In the genomic region with DNA sequence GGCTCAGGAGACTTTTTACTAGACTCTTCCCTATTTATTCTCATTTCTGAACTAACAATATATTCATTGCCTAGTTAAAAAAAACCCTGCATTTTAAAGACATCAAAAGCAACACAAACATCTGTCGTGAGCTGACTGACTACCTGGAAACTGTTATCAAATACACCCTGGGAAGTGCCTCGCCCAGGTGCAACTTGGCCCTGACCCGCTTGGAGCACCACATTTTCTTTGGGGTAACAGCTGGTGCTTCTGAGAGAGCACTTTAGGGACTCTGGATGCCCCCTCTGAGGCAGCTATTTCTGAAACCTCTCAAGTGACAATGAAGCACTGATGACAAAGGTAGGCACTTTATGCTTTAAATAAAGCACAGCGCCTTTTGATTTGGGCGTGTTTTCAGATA, we compare ENCODE assay signal across 29 mouse cellular contexts.
DNase-seq lines count a peak whose midpoint lies in the region; ATAC-seq and TF ChIP-seq lines count a peak whose summit lies in the region.
"Had no signal": no experiment of that assay in that cellular context is flagged by ENCODE, and none has a peak within 500 bp of the region (broad histone marks: within the 10 kb centered on the region; RNA-seq: fewer than 3 reads in every experiment).

No protein-coding gene starts in this region.

- H3K9ac ChIP-seq in midbrain, embryonic 12.5 days (replicated peaks) = no peak overlapping the region
- no peak overlapping the region for H3K9ac ChIP-seq in midbrain, postnatal 0 days (replicated peaks; ENCODE audit: low read length, poor library complexity, severe bottlenecking)
- peak overlapping the region; percentile 70 for H3K9ac ChIP-seq in liver, embryonic 13.5 days
- no peak overlapping the region for H3K9ac ChIP-seq in neural tube, embryonic 14.5 days (replicated peaks; ENCODE audit: low read depth, low read length)
- H3K9ac ChIP-seq: forebrain, postnatal 0 days; heart, embryonic 15.5 days; lung, embryonic 15.5 days; neural tube, embryonic 12.5 days had no signal

- no peaks in the 10 kb centered on the region for H3K36me3 ChIP-seq in heart, embryonic 10.5 days
- H3K36me3 ChIP-seq in midbrain, embryonic 12.5 days = no peaks in the 10 kb centered on the region
- no peaks in the 10 kb centered on the region for H3K36me3 ChIP-seq in midbrain, postnatal 0 days (ENCODE audit: insufficient read depth, low read length)
- no peaks in the 10 kb centered on the region for H3K36me3 ChIP-seq in liver, embryonic 13.5 days
- H3K36me3 ChIP-seq in neural tube, embryonic 14.5 days (ENCODE audit: control insufficient read depth, insufficient read depth, low read length) = no peaks in the 10 kb centered on the region
- H3K36me3 ChIP-seq: G1E; heart, embryonic 15.5 days; lung, embryonic 15.5 days; neural tube, embryonic 12.5 days had no signal

- no peak overlapping the region for H3K4me2 ChIP-seq in midbrain, embryonic 12.5 days (replicated peaks)
- H3K4me2 ChIP-seq in midbrain, postnatal 0 days (ENCODE audit: low read depth, low read length, poor library complexity, severe bottlenecking) = no peak overlapping the region
- H3K4me2 ChIP-seq in liver, embryonic 13.5 days = peak overlapping the region; percentile 56
- no peak overlapping the region for H3K4me2 ChIP-seq in neural tube, embryonic 14.5 days (ENCODE audit: low read depth, low read length)
- H3K4me2 ChIP-seq: heart, embryonic 15.5 days; lung, embryonic 15.5 days; neural tube, embryonic 12.5 days had no signal

- WGBS in heart, embryonic 10.5 days = 63% methylated on average over 5 of the region's 5 CpGs
- 82% methylated on average over 5 of the region's 5 CpGs for WGBS in midbrain, embryonic 12.5 days
- 75% methylated on average over 5 of the region's 5 CpGs for WGBS in midbrain, postnatal 0 days
- WGBS in liver, embryonic 13.5 days (ENCODE audit: insufficient replicate concordance) = 33% methylated on average over 5 of the region's 5 CpGs
- 52% methylated on average over 5 of the region's 5 CpGs for WGBS in neural tube, embryonic 14.5 days

- no peaks in the 10 kb centered on the region for H3K27me3 ChIP-seq in heart, embryonic 10.5 days (ENCODE audit: insufficient read depth, poor library complexity, severe bottlenecking)
- 0 out of 2 replicates have a peak, but pooled peaks cover 6% of the 10 kb centered on the region for H3K27me3 ChIP-seq in midbrain, embryonic 12.5 days
- no peaks in the 10 kb centered on the region for H3K27me3 ChIP-seq in midbrain, postnatal 0 days (ENCODE audit: insufficient read depth, low read length)
- H3K27me3 ChIP-seq in liver, embryonic 13.5 days = no peaks in the 10 kb centered on the region
- H3K27me3 ChIP-seq in neural tube, embryonic 14.5 days (ENCODE audit: control insufficient read depth, insufficient read depth, low read length) = no peaks in the 10 kb centered on the region
- H3K27me3 ChIP-seq: CH12.LX; heart, embryonic 15.5 days; lung, embryonic 15.5 days; megakaryocyte, embryonic 14.5 days; neural tube, embryonic 12.5 days had no signal

- no peak for TF ChIP-seq CTCF in midbrain, postnatal 0 days (IDR thresholded peaks at IDR 0.05)

- peaks cover 7% of the 10 kb centered on the region; the same call in 1 of the 2 replicates for H3K4me1 ChIP-seq in heart, embryonic 10.5 days
- peaks cover 14% of the 10 kb centered on the region for H3K4me1 ChIP-seq in midbrain, embryonic 12.5 days
- H3K4me1 ChIP-seq in midbrain, postnatal 0 days (ENCODE audit: insufficient read depth, low read length) = peaks cover 3% of the 10 kb centered on the region; the same call in 1 of the 2 replicates
- peaks cover 83% of the 10 kb centered on the region for H3K4me1 ChIP-seq in liver, embryonic 13.5 days (replicated peaks)
- H3K4me1 ChIP-seq in neural tube, embryonic 14.5 days (ENCODE audit: control insufficient read depth, insufficient read depth, low read length) = peaks cover 26% of the 10 kb centered on the region
- H3K4me1 ChIP-seq: lung, embryonic 15.5 days; megakaryocyte, embryonic 14.5 days had no signal

- no peaks in the 10 kb centered on the region for H3K9me3 ChIP-seq in heart, embryonic 10.5 days
- H3K9me3 ChIP-seq in midbrain, embryonic 12.5 days = no peaks in the 10 kb centered on the region
- H3K9me3 ChIP-seq in midbrain, postnatal 0 days (ENCODE audit: low read length) = no peaks in the 10 kb centered on the region
- H3K9me3 ChIP-seq in liver, embryonic 13.5 days (replicated peaks) = no peaks in the 10 kb centered on the region
- no peaks in the 10 kb centered on the region for H3K9me3 ChIP-seq in neural tube, embryonic 14.5 days (ENCODE audit: control insufficient read depth, low read length)
- H3K9me3 ChIP-seq: heart, embryonic 15.5 days; lung, embryonic 15.5 days; neural tube, embryonic 12.5 days had no signal

- intact Hi-C loops in heart, postnatal 36 days (cut with DNase I) = no loop called here

- DNase-seq in heart, embryonic 10.5 days (ENCODE audit: low spot score) = no peak
- DNase-seq in heart, postnatal 36 days = no peak
- DNase-seq in midbrain, postnatal 0 days (ENCODE audit: low spot score) = no peak
- peak; percentile 57 for DNase-seq in liver, embryonic 13.5 days
- no peak for DNase-seq in layer of hippocampus, adult 9-10 months (ENCODE audit: low spot score)
- DNase-seq: adrenal gland, adult 2 months; cerebellum, adult 2 months; cerebellum, postnatal 25 days; forebrain, postnatal 0 days; gastrocnemius, postnatal 14 days; heart, adult 2 months; heart, postnatal 4 days; kidney, adult 18-20 months; lung, postnatal 36 days; right cerebral cortex, adult 18-20 months; right cerebral cortex, postnatal 4 days; thymus, postnatal 14 days had no signal

- H3K4me3 ChIP-seq in heart, embryonic 10.5 days = no peak overlapping the region
- no peak overlapping the region for H3K4me3 ChIP-seq in midbrain, embryonic 12.5 days
- H3K4me3 ChIP-seq in midbrain, postnatal 0 days (ENCODE audit: low read depth, low read length) = no peak overlapping the region
- H3K4me3 ChIP-seq in liver, embryonic 13.5 days (replicated peaks) = peak overlapping the region; percentile 21
- H3K4me3 ChIP-seq in neural tube, embryonic 14.5 days (ENCODE audit: low read depth, low read length) = no peak overlapping the region
- H3K4me3 ChIP-seq: heart, adult 2 months; heart, embryonic 15.5 days; left cerebral cortex, adult 2 months; lung, embryonic 15.5 days; megakaryocyte, embryonic 14.5 days; neural tube, embryonic 12.5 days had no signal

- no peak for ATAC-seq in midbrain, embryonic 12.5 days (ENCODE audit: low FRiP score, low read depth)
- ATAC-seq in midbrain, postnatal 0 days (ENCODE audit: low FRiP score) = no peak
- ATAC-seq in liver, embryonic 13.5 days (ENCODE audit: low read depth) = no peak
- no peak for ATAC-seq in neural tube, embryonic 14.5 days (ENCODE audit: low read depth)
- ATAC-seq: forebrain, postnatal 0 days; inflammation-experienced regulatory T-cells, adult 6 months; Patski had no signal

- peak overlapping the region; percentile 56; the same call in 1 of the 2 replicates for H3K27ac ChIP-seq in heart, embryonic 10.5 days
- H3K27ac ChIP-seq in midbrain, embryonic 12.5 days (replicated peaks) = peak overlapping the region; percentile 39; the same call in 1 of the 2 replicates
- H3K27ac ChIP-seq in midbrain, postnatal 0 days (ENCODE audit: low read depth, low read length) = no peak overlapping the region
- H3K27ac ChIP-seq in liver, embryonic 13.5 days = peak overlapping the region; percentile 94
- H3K27ac ChIP-seq in neural tube, embryonic 14.5 days (ENCODE audit: low read depth, low read length) = peak overlapping the region; percentile 57; the same call in 1 of the 2 replicates
- H3K27ac ChIP-seq: heart, adult 2 months; heart, embryonic 15.5 days; kidney, postnatal 0 days; left cerebral cortex, adult 2 months; lung, embryonic 15.5 days; neural tube, embryonic 12.5 days had no signal
